Mouse (Mus musculus) kidney, embryonic 16.5 days (tissue): ENCODE data around the gene Anapc1. TPM values are rescaled to one million over a fixed set of nuclear protein-coding genes. Genes with fewer than 3 reads are reported as not detected.

Experiments used
- ATAC-seq: fragments of 200-750 bp; cut with Nextera tagmentation; 2 replicates; pipeline ENCODE4 v1.8.0; 2017; ENCODE audit warnings: moderate TSS enrichment; ENCODE audit not compliant: low FRiP score, low TSS enrichment
- H3K27ac ChIP-seq: fragments of 300-500 bp; sonication (generic); 2 replicates; pipeline ENCODE4 v1.5.1; 2014; ENCODE audit warnings: low read length
- H3K27me3 ChIP-seq: fragments of 300-500 bp; sonication (generic); 2 replicates; pipeline ENCODE4 v1.6.1; 2014; ENCODE audit warnings: low read length, control low read depth, mixed read lengths; ENCODE audit not compliant: insufficient read depth
- H3K36me3 ChIP-seq: fragments of 300-500 bp; sonication (generic); 2 replicates; pipeline ENCODE4 v1.6.1; 2014; ENCODE audit warnings: low read length, control low read depth, mixed read lengths; ENCODE audit not compliant: insufficient read depth
- H3K4me1 ChIP-seq: fragments of 300-500 bp; sonication (generic); 2 replicates; pipeline ENCODE4 v1.6.1; 2014; ENCODE audit warnings: low read length, control low read depth, mixed read lengths; ENCODE audit not compliant: insufficient read depth
- H3K4me2 ChIP-seq: fragments of 300-500 bp; sonication (generic); replicated peaks from 2 replicates; pipeline ENCODE4 v1.6.1; 2014; ENCODE audit warnings: low read depth, low read length
- H3K4me3 ChIP-seq: fragments of 300-500 bp; sonication (generic); 2 replicates; pipeline ENCODE4 v1.5.1; 2014; ENCODE audit warnings: mild to moderate bottlenecking, low read length
- H3K9ac ChIP-seq: fragments of 300-500 bp; sonication (generic); replicated peaks from 2 replicates; pipeline ENCODE4 v1.6.1; 2014; ENCODE audit warnings: low read length
- H3K9me3 ChIP-seq: fragments of 300-500 bp; sonication (generic); 2 replicates; pipeline ENCODE4 v1.6.1; 2016; ENCODE audit warnings: low read length, control low read depth
- WGBS: fragments of 180-500 bp; shearing (Covaris S2); extraction: QIAGEN DNeasy Blood & Tissue Kit; methylation state at CpG from one replicate; pipeline ENCODE4 v1.1.7; 2014; 5-methylcytosine and 5-hydroxymethylcytosine counted together
- polyA plus RNA-seq: library from polyadenylated mRNA; unstranded; fragments of >200 nt; fragmentation: Nextera tagmentation; extraction: Ambion mirVana; gene quantifications from 2 replicates; pipeline ENCODE4 v1.2.1, GENCODE M21; 2015

Anapc1 gene
- polyA plus RNA-seq, 1 experiment from 2014 or later, result 62.1 TPM

- H3K4me2 ChIP-seq, result peak overlapping the region; percentile 75
- H3K36me3 ChIP-seq, result peaks cover 11% of the 10 kb centered on the region
- H3K9ac ChIP-seq, result peak overlapping the region; percentile 93
- peak overlapping the region; percentile 84 for H3K27ac ChIP-seq
- peaks cover 15% of the 10 kb centered on the region for H3K4me1 ChIP-seq
- WGBS, result 47% methylated on average over 10 of the region's 10 CpGs
- H3K4me3 ChIP-seq, result peak overlapping the region; percentile 90
- H3K9me3 ChIP-seq, result no peaks in the 10 kb centered on the region
- H3K27me3 ChIP-seq, result no peaks in the 10 kb centered on the region
- ATAC-seq, result peak; percentile 69
These were observed 448 bp upstream of the Anapc1 start for GRCm38 (mm10) chr2:128687558-128688120.

- no peaks in the 10 kb centered on the region for H3K9me3 ChIP-seq
- H3K27me3 ChIP-seq, result no peaks in the 10 kb centered on the region
- no peak overlapping the region for H3K4me3 ChIP-seq
- WGBS, result 76% methylated on average over 4 of the region's 4 CpGs
- no peak for ATAC-seq
- H3K27ac ChIP-seq, result no peak overlapping the region
- peaks cover under 1% of the 10 kb centered on the region for H3K4me1 ChIP-seq
- peaks cover 53% of the 10 kb centered on the region for H3K36me3 ChIP-seq
- H3K4me2 ChIP-seq, result no peak overlapping the region
- no peak overlapping the region for H3K9ac ChIP-seq
These were observed 6.5 kb downstream of the Anapc1 start for GRCm38 (mm10) chr2:128680661-128681060.

- H3K4me3 ChIP-seq, result no peak overlapping the region
- ATAC-seq, result no peak
- H3K27ac ChIP-seq, result no peak overlapping the region
- peaks cover 77% of the 10 kb centered on the region for H3K36me3 ChIP-seq
- no peak overlapping the region for H3K9ac ChIP-seq
- H3K27me3 ChIP-seq, result no peaks in the 10 kb centered on the region
- H3K9me3 ChIP-seq, result no peaks in the 10 kb centered on the region
- H3K4me1 ChIP-seq, result no peaks in the 10 kb centered on the region
- no peak overlapping the region for H3K4me2 ChIP-seq
- WGBS, result 92% methylated on average over 1 of the region's 1 CpGs
These were observed 66.6 kb downstream of the Anapc1 start for GRCm38 (mm10) chr2:128620578-128620977.

- Histone ChIP-seq H3K27ac (no peak overlapping the region), H3K4me3 (no peak overlapping the region), H3K4me2 (no peak overlapping the region), H3K27me3 (no peaks in the 10 kb centered on the region), H3K9ac (no peak overlapping the region), H3K4me1 (no peaks in the 10 kb centered on the region), H3K36me3 (peaks cover 87% of the 10 kb centered on the region), H3K9me3 (no peaks in the 10 kb centered on the region)
- ATAC-seq, result no peak
- WGBS, result 92% methylated on average over 4 of the region's 4 CpGs
These were observed 71.8 kb downstream of the Anapc1 start for GRCm38 (mm10) chr2:128615366-128615765.

GRCm38 (mm10) chr2:128613365-128613764, 73.8 kb downstream of the Anapc1 start:
- H3K4me2 ChIP-seq, result no peak overlapping the region
- no peaks in the 10 kb centered on the region for H3K4me1 ChIP-seq
- 75% methylated on average over 5 of the region's 5 CpGs for WGBS
- H3K27ac ChIP-seq, result no peak overlapping the region
- no peaks in the 10 kb centered on the region for H3K9me3 ChIP-seq
- ATAC-seq, result no peak
- H3K36me3 ChIP-seq, result peaks cover 68% of the 10 kb centered on the region
- no peak overlapping the region for H3K4me3 ChIP-seq
- H3K27me3 ChIP-seq, result no peaks in the 10 kb centered on the region
- no peak overlapping the region for H3K9ac ChIP-seq

GRCm38 (mm10) chr2:128612275-128612674, 74.9 kb downstream of the Anapc1 start:
- Histone ChIP-seq H3K27me3 (no peaks in the 10 kb centered on the region), H3K4me3 (no peak overlapping the region), H3K36me3 (peaks cover 58% of the 10 kb centered on the region), H3K9me3 (peaks cover 2% of the 10 kb centered on the region; the same call in 1 of the 2 replicates), H3K27ac (no peak overlapping the region), H3K4me2 (no peak overlapping the region), H3K9ac (no peak overlapping the region), H3K4me1 (no peaks in the 10 kb centered on the region)
- WGBS, result 87% methylated on average over 7 of the region's 7 CpGs
- no peak for ATAC-seq

- Histone ChIP-seq H3K36me3 (peaks cover 48% of the 10 kb centered on the region), H3K27ac (no peak overlapping the region), H3K9ac (no peak overlapping the region), H3K27me3 (no peaks in the 10 kb centered on the region), H3K4me1 (no peaks in the 10 kb centered on the region), H3K4me2 (no peak overlapping the region), H3K9me3 (peaks cover 8% of the 10 kb centered on the region), H3K4me3 (no peak overlapping the region)
- 91% methylated on average over 8 of the region's 8 CpGs for WGBS
- no peak for ATAC-seq
These were observed 76.0 kb downstream of the Anapc1 start for GRCm38 (mm10) chr2:128611178-128611577.

- Histone ChIP-seq H3K4me3 (no peak overlapping the region), H3K27me3 (no peaks in the 10 kb centered on the region), H3K4me2 (no peak overlapping the region), H3K9me3 (peaks cover 11% of the 10 kb centered on the region), H3K36me3 (peaks cover 35% of the 10 kb centered on the region), H3K4me1 (no peaks in the 10 kb centered on the region), H3K27ac (no peak overlapping the region), H3K9ac (no peak overlapping the region)
- no peak for ATAC-seq
- 77% methylated on average over 5 of the region's 5 CpGs for WGBS
These were observed 77.9 kb downstream of the Anapc1 start for GRCm38 (mm10) chr2:128609286-128609685.

- H3K9ac ChIP-seq, result no peak overlapping the region
- H3K36me3 ChIP-seq, result no peaks in the 10 kb centered on the region
- ATAC-seq, result no peak
- no peak overlapping the region for H3K4me2 ChIP-seq
- 49% methylated on average over 2 of the region's 2 CpGs for WGBS
- no peaks in the 10 kb centered on the region for H3K27me3 ChIP-seq
- no peak overlapping the region for H3K27ac ChIP-seq
- H3K4me3 ChIP-seq, result no peak overlapping the region
- H3K4me1 ChIP-seq, result no peaks in the 10 kb centered on the region
- H3K9me3 ChIP-seq, result peaks cover 3% of the 10 kb centered on the region; the same call in 1 of the 2 replicates
These were observed 85.7 kb downstream of the Anapc1 start for GRCm38 (mm10) chr2:128601534-128601933.

- H3K36me3 ChIP-seq, result no peaks in the 10 kb centered on the region
- ATAC-seq, result no peak
- 91% methylated on average over 7 of the region's 7 CpGs for WGBS
- no peaks in the 10 kb centered on the region for H3K27me3 ChIP-seq
- H3K4me1 ChIP-seq, result no peaks in the 10 kb centered on the region
- no peak overlapping the region for H3K4me2 ChIP-seq
- no peak overlapping the region for H3K4me3 ChIP-seq
- no peak overlapping the region for H3K9ac ChIP-seq
- no peak overlapping the region for H3K27ac ChIP-seq
- H3K9me3 ChIP-seq, result no peaks in the 10 kb centered on the region
These were observed 94.9 kb downstream of the Anapc1 start for GRCm38 (mm10) chr2:128592301-128592700.
